Mouse (Mus musculus) telencephalon, adult 2 months (tissue): ENCODE results near the gene Lgi1.

Source experiments
- DNase-seq: peaks from one replicate; pipeline ENCODE4 v3.0.0-alpha.2; 2011; ENCODE audit warnings: low read depth, low spot score

Lgi1 gene

GRCm38 (mm10) chr19:38261351-38261750, 3.0 kb upstream of the Lgi1 start:
- DNase-seq = no peak

GRCm38 (mm10) chr19:38263829-38264504, 369 bp upstream of the Lgi1 start:
- peak; percentile 78 for DNase-seq

GRCm38 (mm10) chr19:38265767-38266166, 1.4 kb downstream of the Lgi1 start:
- no peak for DNase-seq

GRCm38 (mm10) chr19:38267469-38267868, 3.1 kb downstream of the Lgi1 start:
- no peak for DNase-seq

- no peak for DNase-seq
Measured at GRCm38 (mm10) chr19:38271071-38271470, 6.7 kb downstream of the Lgi1 start.

- DNase-seq = no peak
Measured at GRCm38 (mm10) chr19:38273820-38274219, 9.5 kb downstream of the Lgi1 start.

- DNase-seq = no peak
Measured at GRCm38 (mm10) chr19:38274747-38275421, 10.5 kb downstream of the Lgi1 start.

- DNase-seq = no peak
Measured at GRCm38 (mm10) chr19:38276226-38276625, 11.9 kb downstream of the Lgi1 start.

GRCm38 (mm10) chr19:38280242-38280641, 15.9 kb downstream of the Lgi1 start:
- DNase-seq = peak; percentile 64

GRCm38 (mm10) chr19:38282407-38282806, 18.1 kb downstream of the Lgi1 start:
- no peak for DNase-seq

GRCm38 (mm10) chr19:38288556-38288955, 24.2 kb downstream of the Lgi1 start:
- DNase-seq = no peak

- peak; percentile 88 for DNase-seq
Measured at GRCm38 (mm10) chr19:38291432-38291831, 27.1 kb downstream of the Lgi1 start.

GRCm38 (mm10) chr19:38298018-38298626, 33.8 kb downstream of the Lgi1 start:
- DNase-seq = no peak

GRCm38 (mm10) chr19:38308116-38308515, 43.8 kb downstream of the Lgi1 start:
- DNase-seq = no peak

- no peak for DNase-seq
Measured at GRCm38 (mm10) chr19:38315099-38315498, 50.8 kb downstream of the Lgi1 start.

- no peak for DNase-seq
Measured at GRCm38 (mm10) chr19:38316602-38317313, 52.4 kb downstream of the Lgi1 start.

GRCm38 (mm10) chr19:38318308-38318707, 54.0 kb downstream of the Lgi1 start:
- DNase-seq = no peak

- DNase-seq = no peak
Measured at GRCm38 (mm10) chr19:38319168-38319567, 54.8 kb downstream of the Lgi1 start.

- no peak for DNase-seq
Measured at GRCm38 (mm10) chr19:38320651-38321188, 56.4 kb downstream of the Lgi1 start.

- DNase-seq = no peak
Measured at GRCm38 (mm10) chr19:38323726-38324125, 59.4 kb downstream of the Lgi1 start.

- no peak for DNase-seq
Measured at GRCm38 (mm10) chr19:38324147-38325028, 60.1 kb downstream of the Lgi1 start.
